Mouse (Mus musculus): ENCODE measurements around the gene Ptov1.

Gene Ptov1

DNA sequence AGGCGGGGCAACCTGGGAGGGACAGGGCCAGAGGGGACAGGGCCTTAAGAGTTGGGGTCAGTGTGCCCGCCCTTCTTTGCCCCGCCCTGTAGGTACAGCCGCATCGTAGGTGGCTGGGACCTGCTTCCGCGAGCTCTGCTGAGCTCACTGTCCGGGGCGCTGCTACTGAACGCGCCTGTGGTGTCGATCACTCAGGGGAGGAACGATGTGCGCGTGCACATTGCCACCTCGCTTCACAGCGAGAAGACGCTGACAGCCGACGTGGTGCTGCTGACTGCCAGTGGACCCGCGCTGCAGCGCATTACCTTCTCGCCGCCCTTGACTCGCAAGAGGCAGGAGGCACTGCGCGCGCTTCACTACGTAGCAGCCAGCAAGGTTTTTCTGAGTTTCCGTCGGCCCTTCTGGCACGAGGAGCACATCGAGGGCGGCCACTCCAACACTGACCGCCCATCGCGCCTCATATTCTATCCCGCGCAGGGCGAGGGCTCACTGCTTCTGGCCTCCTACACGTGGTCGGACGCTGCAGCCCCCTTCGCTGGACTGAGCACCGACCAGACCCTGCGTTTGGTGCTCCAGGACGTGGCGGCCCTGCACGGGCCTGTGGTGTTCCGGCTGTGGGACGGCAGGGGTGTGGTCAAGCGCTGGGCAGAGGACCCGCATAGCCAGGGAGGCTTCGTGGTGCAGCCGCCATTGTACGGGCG, 29.9 kb downstream of the Ptov1 start:
- peak; percentile 73 for DNase-seq (ENCODE audit: low spot score)

DNA sequence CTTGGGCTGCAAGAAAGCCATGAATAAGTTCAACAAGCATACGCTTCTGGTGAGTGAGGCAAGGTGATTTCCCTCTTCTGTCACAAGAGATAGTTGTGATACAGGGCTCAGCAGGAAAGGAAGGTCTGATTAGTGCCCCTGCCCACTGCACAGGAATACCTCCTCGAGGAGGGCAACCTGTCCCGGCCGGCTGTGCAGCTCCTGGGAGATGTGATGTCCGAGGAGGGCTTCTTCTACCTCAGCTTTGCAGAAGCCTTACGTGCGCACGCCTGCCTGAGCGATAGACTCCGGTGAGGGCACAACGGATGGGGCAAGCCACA, 30.5 kb downstream of the Ptov1 start:
- no peak for DNase-seq (ENCODE audit: low spot score)

DNA sequence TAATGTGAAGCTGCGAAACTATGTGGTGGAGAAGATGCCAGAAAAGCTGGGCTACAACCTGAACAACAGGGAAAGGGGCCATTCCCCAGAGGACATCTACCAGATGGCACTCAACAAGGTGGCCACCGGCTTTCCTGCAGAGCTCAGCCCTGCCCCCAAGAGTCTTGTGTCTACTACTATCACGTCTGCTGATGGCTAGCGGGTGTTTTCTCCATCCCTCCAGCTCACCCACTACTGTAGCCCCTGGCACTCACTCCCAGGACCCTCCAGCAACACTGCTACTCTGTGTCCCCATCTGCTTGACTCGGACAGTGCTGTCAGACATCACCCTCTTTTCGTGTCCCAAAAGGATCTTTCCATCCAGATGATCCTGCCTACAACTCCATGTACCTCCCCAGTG, 31.5 kb downstream of the Ptov1 start:
- DNase-seq (ENCODE audit: low spot score): no peak

DNA sequence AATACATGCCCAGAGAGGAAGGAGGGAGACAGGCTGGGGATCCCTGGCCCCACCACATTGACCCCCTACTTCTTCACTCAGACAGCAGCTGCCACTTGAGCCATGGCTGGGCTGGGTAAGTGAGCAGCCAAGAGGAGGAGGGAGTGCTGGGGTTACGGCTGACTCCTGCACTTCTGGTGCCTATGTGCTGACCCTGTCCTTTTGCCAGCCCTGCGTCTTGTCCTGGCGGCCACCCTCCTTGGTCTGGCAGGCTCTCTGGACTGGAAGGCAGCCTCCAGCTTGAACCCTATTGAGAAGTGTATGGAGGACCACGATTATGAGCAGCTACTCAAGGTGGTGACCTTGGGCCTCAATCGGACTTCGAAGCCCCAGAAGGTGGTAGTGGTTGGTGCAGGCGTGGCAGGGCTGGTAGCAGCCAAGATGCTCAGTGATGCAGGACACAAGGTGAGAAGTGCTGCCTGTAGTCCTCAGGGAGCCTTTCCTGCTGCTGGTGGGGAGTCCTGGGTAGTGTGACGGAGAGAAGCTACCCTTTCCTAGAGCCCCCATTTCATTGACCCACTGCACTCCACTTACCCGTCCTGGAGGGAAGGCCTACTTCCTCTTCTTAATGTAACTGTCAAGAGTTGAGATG, 33.0 kb downstream of the Ptov1 start:
- DNase-seq (ENCODE audit: low spot score): no peak

DNA sequence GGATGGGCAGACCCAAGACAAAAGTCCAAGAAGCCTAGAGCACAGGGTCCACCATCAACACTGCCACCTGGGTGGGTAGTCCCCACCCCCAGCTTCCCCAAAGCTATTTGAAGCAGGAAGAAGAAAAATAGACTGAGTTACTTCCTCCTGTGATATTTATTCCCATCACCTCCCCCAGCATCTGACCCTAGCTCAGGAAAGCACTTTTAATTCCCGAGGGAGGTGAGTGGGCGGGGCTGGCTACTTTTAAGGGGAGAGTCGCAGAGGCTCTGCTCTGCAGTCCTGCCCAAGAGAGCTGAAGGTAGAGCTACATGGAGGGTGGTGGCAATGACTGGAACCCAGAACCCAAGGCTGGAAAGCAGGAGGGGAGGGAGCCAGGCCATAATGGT, 33.6 kb downstream of the Ptov1 start:
- no peak for DNase-seq (ENCODE audit: low spot score)

DNA sequence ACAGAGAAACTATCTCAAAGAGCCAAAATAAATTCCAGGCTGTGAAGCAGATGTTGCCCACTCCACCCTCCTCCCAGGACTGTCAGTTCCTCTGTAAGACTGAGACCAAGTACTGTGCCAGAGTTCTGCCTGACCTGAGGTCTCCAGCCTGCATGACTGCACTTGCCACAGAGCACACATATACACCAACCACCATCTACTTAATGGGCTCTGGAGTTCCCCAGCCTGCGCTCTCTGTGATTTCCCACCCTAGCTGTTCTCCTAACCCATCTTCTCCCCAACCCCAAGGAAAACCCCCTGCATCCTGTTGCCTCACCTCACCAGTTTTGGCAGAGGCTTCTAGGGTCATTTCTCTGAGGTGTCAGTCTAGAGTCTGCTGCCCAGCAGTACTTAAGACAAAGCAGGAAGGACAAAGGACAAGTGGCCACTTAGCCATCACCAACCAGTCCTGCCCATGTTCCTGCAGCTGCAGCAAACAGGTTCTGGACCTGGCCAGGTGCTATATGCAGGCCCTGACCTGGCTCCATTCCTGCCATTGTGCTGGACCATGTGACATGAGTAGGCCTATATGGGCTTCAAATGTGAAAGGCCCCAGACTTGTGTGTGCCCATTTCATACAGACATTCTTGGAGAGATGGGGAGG, 34.1 kb downstream of the Ptov1 start:
- no peak for DNase-seq (ENCODE audit: low spot score)

DNA sequence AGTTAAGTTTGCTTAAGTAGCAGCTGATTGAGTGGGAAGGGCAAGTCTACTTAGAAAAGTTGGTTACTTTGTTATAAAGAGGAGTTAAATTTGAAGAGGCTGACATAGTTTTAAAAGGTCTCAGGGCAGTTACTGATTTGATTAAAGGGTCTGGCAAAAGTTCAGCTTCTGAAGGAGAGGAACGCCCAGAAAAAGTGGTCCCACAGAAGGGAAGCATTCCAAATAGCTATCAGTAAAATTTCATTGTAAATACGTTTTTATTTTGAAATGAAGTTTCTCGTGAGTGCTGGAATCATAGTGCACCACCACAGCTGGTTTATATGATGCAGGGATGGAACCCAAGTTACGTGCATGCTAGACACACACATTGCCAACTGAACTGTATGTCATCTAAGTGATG, 36.8 kb downstream of the Ptov1 start:
- DNase-seq (ENCODE audit: low spot score): no peak

DNA sequence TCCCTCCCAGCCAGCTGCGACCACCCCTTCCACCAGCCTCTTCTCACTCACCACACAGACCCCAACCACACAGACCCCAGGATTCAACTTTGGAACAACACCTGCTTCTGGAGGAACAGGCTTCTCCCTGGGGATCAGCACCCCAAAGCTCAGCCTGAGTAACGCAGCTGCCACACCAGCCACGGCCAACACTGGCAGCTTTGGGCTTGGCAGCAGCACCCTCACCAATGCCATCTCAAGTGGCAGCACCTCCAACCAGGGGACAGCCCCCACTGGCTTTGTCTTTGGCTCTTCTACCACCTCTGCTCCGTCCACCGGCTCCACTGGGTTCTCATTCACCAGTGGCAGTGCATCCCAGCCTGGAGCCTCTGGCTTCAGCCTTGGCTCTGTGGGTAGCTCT, 40.9 kb downstream of the Ptov1 start:
- DNase-seq (ENCODE audit: low spot score): no peak

DNA sequence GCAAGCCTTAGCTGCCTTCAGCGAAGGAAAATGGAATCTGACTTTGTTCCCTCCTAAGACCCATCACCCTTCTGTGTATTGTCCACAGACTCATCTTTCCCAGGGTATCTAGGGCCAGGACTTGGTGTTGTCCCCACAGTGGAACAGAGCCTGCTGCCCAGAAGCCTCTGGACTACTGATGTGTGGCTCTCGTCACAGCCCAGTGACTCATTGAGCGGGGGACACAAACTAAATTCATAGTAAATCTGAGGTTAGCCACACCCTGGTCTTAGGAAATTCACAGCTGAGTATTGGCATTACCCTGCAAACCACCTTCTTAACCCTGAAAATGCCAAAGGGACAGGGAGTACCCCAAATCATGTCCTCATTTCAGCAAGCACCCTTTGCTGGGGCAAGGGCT, 42.8 kb downstream of the Ptov1 start:
- no peak for DNase-seq (ENCODE audit: low spot score)

DNA sequence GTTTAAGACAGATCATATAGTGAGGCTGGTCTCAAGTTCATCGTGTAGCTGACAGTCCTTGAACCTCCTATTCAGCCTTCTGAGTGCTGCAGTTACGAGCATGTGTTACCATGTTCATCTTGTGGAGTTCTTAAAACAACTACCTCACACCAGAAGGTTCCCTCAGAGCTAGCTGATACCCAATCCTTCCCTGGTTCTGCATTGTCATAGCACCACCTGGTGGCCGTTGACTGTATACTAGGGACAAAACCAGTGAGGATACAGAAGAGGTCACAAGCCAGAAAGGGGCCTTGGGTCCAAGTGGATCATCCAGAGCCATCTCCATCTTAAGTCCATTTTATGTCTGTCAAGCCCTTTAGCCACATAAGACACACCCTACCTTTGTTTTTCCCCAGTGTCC, 44.7 kb downstream of the Ptov1 start:
- DNase-seq (ENCODE audit: low spot score): peak; percentile 86

DNA sequence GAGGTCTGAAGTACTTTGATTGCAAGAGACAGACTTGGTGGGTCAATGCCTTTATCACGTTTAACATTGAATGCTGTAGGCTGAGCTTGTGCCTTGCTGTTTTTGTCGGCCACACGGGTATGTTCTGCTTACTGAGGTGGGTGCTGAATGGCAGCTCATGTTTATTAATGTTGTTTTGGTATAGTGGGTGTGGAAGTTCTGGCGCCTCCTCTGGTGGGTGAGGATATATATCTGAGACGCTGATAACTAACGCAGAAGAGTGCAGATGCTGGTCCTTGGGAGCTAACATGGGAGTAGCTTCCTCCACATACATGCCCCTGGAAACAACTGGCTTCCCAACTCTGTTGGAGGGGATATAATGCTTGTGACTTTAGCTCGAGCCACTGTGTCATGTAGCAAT, 46.2 kb downstream of the Ptov1 start:
- no peak for DNase-seq (ENCODE audit: low spot score)

DNA sequence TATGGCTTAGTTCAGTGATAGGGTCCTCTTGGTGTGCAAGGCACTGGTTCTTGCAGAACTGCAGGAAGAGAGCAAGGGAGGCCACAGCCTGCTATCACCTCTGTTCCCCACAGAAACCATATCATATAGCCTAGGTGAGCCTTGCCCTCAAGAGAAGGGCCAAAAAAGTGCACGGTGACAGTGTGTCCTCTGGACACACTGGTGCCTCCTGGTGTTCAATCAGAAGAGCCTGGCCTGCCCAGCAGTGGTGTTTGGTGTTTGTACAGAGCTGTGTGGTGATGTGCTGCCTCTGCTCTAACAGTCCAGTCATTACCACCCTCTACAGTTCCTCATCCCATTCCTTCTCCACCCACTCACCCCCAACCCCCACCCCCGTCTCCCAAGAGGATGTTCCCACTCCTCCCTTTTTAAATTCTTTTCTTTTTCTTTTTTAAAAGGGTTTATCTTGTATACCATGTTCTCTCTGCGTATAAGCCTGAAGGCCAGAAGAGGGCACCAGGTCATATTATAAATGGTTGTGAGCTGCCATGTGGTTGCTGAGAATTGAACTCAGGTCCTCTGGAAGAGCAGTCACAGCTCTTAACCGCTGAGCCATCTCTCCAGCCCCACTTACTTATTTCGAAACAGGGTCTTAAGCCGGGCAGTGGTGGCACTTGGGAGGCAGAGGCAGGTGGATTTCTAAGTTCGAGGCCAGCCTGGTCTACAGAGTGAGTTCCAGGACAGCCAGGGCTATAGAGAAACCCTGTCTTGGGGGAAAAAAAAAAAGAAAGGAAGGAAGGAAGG, 47.7 kb downstream of the Ptov1 start:
- DNase-seq (ENCODE audit: low spot score): no peak

DNA sequence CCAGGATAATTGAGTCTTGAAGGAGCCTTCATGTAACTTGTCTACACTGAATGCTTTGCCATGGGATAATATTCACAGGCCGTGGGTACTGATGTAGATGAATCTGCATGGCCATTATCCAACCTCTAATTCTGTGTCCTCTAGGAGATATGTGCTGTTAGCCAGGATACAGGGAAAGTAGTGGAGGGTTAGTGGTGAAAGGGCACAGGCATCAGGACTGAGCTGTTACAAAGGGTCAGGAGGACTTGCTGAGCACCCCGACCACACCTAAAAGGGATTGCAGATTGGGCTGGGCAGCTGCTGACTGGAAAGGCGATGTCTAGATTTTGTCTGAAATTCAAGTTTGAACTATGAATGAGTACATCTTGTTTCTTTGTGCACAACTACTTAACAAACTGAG, 49.1 kb downstream of the Ptov1 start:
- peak; percentile 2 for DNase-seq (ENCODE audit: low spot score)

DNA sequence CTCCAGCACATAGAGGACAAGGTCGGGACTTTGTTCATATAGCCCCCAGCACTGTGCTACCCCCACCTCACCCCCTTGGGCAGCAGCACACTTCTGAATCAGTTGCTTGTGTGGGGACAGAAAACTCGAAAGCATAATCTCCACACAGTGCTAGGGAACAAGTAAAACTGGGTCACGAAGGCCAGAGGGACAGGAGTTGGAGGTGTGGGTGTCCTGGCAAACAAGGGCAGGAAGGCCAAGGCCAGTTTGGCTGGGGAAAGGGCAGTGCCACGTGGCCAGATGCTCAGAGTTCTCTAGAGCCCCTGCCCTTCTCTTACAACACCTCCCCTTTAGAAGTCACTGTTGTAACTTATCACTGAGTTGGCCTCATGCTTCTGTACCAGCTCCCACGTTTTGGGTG, 49.7 kb downstream of the Ptov1 start:
- peak; percentile 3 for DNase-seq (ENCODE audit: low spot score)

DNA sequence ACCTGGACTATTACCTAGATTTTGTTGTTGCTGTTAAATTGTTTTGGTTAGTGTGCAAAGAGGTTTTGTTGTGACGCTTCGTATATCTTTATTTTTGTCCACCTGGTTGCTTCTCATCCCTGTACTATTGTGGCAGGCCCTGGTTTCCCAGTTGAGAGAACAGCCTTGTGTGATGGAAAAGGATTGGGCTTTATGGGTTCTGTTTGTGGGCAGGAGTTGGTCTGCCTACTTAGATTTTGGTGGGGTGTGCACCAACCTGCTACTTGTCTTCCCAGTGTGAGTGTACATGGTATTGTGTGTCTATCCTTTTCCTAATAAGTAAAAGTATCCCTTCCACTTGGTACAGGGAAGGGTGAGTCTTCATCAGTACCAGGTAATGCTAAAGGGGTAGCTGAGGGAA, 50.2 kb downstream of the Ptov1 start:
- peak; percentile 1 for DNase-seq (ENCODE audit: low spot score)

DNA sequence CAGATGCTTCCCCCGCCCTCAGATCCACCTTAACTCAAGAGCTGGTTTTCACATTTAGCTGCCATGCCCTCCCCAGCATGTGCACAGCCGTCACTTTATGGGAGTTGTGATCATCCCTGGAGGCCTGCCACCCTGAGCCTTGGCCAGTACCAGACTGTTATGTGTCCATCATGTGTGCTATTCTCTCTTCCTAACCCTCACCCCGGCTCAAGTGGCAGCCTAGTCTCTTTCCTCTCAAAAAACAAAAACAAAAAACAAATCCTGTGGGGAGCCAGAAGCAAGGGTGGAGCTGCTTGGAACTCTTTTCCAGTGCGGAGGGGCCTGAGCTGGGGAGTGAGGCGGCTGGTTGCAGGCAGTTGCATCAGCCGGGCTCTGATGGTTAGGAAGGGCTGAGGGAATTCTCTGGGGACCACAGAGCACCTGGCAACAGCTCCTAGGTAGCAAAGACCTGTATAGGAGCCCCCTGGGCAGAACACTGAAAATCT, 50.8 kb downstream of the Ptov1 start:
- peak; percentile 3 for DNase-seq (ENCODE audit: low spot score)

DNA sequence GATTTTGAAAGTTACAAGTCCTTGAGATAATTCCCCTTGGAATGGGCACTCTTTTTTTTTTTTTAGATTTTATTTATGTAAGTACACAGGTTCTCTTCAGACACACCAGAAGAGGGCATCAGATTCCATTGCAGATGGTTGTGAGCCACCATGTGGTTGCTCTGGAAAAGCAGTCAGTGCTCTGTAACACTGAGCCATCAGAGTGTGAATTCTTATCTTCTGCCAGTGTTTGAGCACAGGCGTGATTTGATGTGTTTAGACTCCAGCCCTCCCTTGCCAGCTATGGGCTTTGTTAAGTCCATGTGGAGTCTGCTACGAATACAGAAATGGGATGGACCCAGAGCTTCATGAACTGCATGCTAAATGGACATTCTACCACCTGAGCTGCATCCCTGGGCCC, 51.4 kb downstream of the Ptov1 start:
- peak; percentile 3 for DNase-seq (ENCODE audit: low spot score)

DNA sequence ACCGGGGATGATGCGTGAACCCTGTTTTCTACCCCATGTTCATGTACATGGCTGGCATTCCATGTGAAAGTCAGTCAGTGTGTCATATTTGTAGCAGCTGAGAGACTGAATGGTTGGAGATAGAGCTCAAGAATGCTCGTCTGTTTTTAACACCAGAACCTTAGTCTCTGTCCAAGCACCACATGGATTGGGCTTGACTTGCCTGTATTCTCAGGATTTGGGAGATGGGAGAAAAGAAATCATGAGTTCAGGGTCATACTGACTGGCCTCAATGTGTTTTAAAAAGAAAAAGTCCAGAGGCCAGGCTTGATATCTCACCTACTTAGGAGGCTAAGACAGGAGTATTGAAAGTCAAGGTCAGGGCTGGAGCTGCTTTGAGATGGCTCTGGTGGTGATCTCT, 52.1 kb downstream of the Ptov1 start:
- DNase-seq (ENCODE audit: low spot score): peak; percentile 3

DNA sequence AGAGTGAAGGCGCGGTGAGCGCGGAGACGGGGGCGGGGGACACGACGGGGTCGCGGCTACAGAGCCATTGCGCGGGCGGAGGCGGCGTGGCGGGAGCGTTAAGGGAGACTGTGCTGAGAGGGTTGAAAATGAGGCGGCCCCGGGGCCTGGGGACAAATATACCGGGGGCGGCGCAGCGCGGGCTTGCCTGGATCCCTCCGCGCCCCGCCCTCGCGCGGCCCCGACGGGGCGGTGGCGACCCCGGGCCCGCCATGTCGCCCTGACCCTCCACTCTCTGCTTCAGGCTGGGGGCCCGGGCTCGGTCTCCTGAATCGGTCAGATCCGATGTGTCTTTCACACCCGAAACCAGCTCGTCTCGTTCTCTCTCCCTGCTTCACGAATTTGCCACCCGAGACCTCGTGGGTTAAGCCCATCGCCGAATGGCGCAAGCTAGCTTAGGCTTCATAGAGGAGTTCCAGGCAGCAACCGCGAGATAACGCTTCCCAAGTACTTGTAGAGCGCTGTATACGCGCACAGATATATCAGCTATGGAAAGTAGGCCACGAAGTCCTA, 53.0 kb downstream of the Ptov1 start, which contains the start of gene Atf5:
Gene Atf5 (minus strand): TSS at position 189 of the 552 bp plus-strand sequence.
- DNase-seq (ENCODE audit: low spot score): peak; percentile 56

DNA sequence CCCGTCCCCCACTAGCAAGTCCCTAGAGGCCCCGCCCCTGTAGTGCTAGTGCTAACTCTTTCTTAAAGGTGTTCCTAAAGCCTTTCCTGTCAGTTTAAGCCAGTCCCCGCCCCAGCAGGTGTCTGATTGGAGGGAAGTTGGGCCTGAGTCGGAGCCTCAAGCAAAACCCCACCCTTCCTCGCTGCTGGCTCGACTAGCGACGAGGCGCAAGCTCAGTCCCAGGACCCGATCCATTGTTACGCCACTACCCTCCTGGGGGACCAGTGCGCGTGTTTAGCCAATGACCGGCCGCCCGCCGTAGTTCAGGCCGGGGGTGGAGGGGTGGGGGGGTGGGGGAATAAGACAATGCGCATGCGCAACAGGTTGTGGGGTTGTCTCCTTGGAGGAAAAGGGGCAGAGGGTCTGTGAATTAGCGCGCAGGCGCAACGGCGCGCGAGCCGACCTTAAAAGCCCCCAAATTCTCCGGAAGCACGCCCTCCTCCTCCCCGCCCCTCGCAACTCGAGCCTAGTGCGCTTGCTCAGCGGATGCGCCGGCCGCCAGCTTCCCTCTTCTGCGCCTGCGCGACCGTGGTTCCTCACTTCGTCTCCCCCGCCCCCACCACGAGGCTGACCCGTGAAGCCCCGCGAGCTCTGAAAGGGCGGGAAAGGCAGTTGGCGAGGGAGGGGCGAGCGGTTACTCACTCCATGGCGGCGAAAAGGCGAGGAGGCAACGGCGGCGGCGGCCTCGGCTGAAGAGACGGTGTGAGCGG, 53.7 kb downstream of the Ptov1 start, which contains the start of the genes Nup62 and Il4i1:
Gene Nup62 (plus strand): TSS at position 368 of the 749 bp plus-strand sequence.
Gene Il4i1 (plus strand): TSS at position 667 of the 749 bp plus-strand sequence.
- peak; percentile 99 for DNase-seq (ENCODE audit: low spot score)

DNA sequence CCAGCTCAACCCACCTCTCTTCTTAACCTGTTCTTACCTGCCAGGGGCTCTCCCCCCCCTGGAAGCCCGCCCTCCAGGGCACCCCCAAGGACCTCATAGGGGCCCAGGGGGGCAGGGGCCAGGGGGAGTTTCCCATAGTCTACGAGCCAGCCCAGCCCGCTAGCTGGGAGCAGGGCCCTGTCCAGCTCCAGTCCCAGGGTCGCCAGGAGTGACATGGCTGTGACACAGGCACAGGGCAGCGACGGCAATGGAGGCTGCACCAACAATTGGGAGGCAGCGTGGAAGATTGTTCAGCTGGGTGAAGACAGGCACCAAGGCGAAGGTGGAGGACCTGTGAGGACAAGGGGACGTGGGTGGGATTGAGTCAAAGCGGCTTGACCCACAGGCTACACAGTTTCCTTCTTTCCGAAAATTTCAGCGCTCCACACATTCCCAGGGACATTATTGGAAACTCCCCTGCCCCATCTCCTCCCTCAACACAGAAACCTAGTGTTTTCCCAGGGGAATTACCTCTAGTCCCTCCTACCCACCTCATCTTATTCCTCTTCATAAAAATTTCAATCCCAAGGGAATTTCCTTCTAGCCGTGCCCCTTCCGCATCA, 54.5 kb downstream of the Ptov1 start:
- DNase-seq (ENCODE audit: low spot score): peak; percentile 17
